Mouse (Mus musculus) MEL (cell line): ENCODE measurements at regions not wholly inside any gene's neighbourhood (a gene's known extent, or its start where the extent isn't known, plus 50 kb on each side); places are given as distances from the start of the nearest gene placed in this dataset.

ENCODE experiments used
- DNase-seq: peaks from one replicate; pipeline ENCODE4 v3.0.0; 2011; ENCODE audit warnings: low read depth, low spot score
- H3K27ac ChIP-seq: 2 replicates; pipeline ENCODE4 v1.5.1; 2012; ENCODE audit warnings: low read depth, mild to moderate bottlenecking, control low read depth, low read length, moderate library complexity; ENCODE audit not compliant: control insufficient read depth
- H3K27me3 ChIP-seq, 2 experiments: fragments of 150-350 bp in 1 of 2; sonication (generic) in 1 of 2; 2 replicates each; pipeline ENCODE4 v1.6.1; 2012; ENCODE audit warnings: low read length in 2 of 2, mild to moderate bottlenecking in 2 of 2, improper control_type of control experiment in 1 of 2, moderate library complexity in 1 of 2; ENCODE audit not compliant: insufficient read depth in 2 of 2, control insufficient read depth in 1 of 2
- H3K36me3 ChIP-seq, 2 experiments: 2 replicates each; pipeline ENCODE4 v1.6.1; 2012 to 2014; ENCODE audit warnings: low read length in 2 of 2, improper control_type of control experiment in 1 of 2, inconsistent platforms in 1 of 2, mild to moderate bottlenecking in 1 of 2; ENCODE audit not compliant: insufficient read depth in 2 of 2, control insufficient read depth in 1 of 2
- H3K4me1 ChIP-seq, 2 experiments: fragments of 150-350 bp in 1 of 2; sonication (generic) in 1 of 2; 2 replicates each; pipeline ENCODE4 v1.6.1; 2012; ENCODE audit warnings: low read length in 2 of 2, improper control_type of control experiment in 1 of 2, mild to moderate bottlenecking in 1 of 2; ENCODE audit not compliant: insufficient read depth in 2 of 2, control insufficient read depth in 1 of 2
- H3K4me3 ChIP-seq, 2 experiments: fragments of 150-350 bp in 1 of 2; sonication (generic) in 1 of 2; 2 replicates each; pipeline ENCODE4 v1.5.1; 2012; ENCODE audit warnings: low read depth in 2 of 2, low read length in 2 of 2, mild to moderate bottlenecking in 2 of 2, moderate library complexity in 2 of 2, control low read depth in 1 of 2, improper control_type of control experiment in 1 of 2; ENCODE audit not compliant: control insufficient read depth in 1 of 2, insufficient read depth in 1 of 2
- H3K79me2 ChIP-seq: 2 replicates; pipeline ENCODE4 v1.6.1; 2012; ENCODE audit warnings: mild to moderate bottlenecking, low read length, moderate library complexity; ENCODE audit not compliant: control insufficient read depth, poor library complexity, insufficient read depth
- H3K9ac ChIP-seq: 2 replicates; pipeline ENCODE4 v1.6.1; 2012; ENCODE audit warnings: low read depth, mild to moderate bottlenecking, control low read depth, low read length, moderate library complexity; ENCODE audit not compliant: control insufficient read depth, poor library complexity, severe bottlenecking
- H3K9me3 ChIP-seq: fragments of 150-350 bp; sonication (generic); replicated peaks from 2 replicates; pipeline ENCODE4 v1.6.1; 2012; ENCODE audit warnings: mild to moderate bottlenecking, low read length, improper control_type of control experiment, moderate library complexity; ENCODE audit not compliant: insufficient read depth
- ELF1 ChIP-seq: IDR thresholded peaks from 2 replicates; pipeline ENCODE4 v1.6.1; 2014; ENCODE audit warnings: low read depth, mild to moderate bottlenecking, inconsistent platforms, low read length, improper control_type of control experiment, moderate library complexity
- NELFE ChIP-seq: IDR thresholded peaks from 2 replicates; pipeline ENCODE4 v1.6.1; 2011; ENCODE audit warnings: low read depth, low read length, improper control_type of control experiment
- POLR2AphosphoS2 ChIP-seq: IDR thresholded peaks from 2 replicates; pipeline ENCODE4 v1.6.1; 2011; ENCODE audit warnings: low read length, improper control_type of control experiment
- POLR2AphosphoS5 ChIP-seq: IDR thresholded peaks from 2 replicates; pipeline ENCODE4 v1.6.1; 2012; ENCODE audit warnings: low read depth, borderline replicate concordance, mild to moderate bottlenecking, inconsistent platforms, low read length, moderate library complexity, mixed read lengths
- RAD21 ChIP-seq: IDR thresholded peaks from 2 replicates; pipeline ENCODE4 v1.6.1; 2011; ENCODE audit warnings: mild to moderate bottlenecking, low read depth, low read length, improper control_type of control experiment
- RCOR1 ChIP-seq: IDR thresholded peaks from 2 replicates; pipeline ENCODE4 v1.6.1; 2012; ENCODE audit warnings: low read depth, mild to moderate bottlenecking, inconsistent platforms, low read length, improper control_type of control experiment
- TBP ChIP-seq: IDR thresholded peaks from 2 replicates; pipeline ENCODE4 v1.8.0; 2011; ENCODE audit warnings: low read depth, low read length, improper control_type of control experiment
- USF1 ChIP-seq: IDR thresholded peaks from 2 replicates; pipeline ENCODE4 v1.6.1; 2014; ENCODE audit warnings: low read depth, mild to moderate bottlenecking, inconsistent platforms, low read length, improper control_type of control experiment, moderate library complexity
- ZKSCAN1 ChIP-seq: IDR thresholded peaks from 2 replicates; pipeline ENCODE4 v1.6.1; 2012; ENCODE audit warnings: low read depth, mild to moderate bottlenecking, inconsistent platforms, low read length, improper control_type of control experiment, moderate library complexity

DNA sequence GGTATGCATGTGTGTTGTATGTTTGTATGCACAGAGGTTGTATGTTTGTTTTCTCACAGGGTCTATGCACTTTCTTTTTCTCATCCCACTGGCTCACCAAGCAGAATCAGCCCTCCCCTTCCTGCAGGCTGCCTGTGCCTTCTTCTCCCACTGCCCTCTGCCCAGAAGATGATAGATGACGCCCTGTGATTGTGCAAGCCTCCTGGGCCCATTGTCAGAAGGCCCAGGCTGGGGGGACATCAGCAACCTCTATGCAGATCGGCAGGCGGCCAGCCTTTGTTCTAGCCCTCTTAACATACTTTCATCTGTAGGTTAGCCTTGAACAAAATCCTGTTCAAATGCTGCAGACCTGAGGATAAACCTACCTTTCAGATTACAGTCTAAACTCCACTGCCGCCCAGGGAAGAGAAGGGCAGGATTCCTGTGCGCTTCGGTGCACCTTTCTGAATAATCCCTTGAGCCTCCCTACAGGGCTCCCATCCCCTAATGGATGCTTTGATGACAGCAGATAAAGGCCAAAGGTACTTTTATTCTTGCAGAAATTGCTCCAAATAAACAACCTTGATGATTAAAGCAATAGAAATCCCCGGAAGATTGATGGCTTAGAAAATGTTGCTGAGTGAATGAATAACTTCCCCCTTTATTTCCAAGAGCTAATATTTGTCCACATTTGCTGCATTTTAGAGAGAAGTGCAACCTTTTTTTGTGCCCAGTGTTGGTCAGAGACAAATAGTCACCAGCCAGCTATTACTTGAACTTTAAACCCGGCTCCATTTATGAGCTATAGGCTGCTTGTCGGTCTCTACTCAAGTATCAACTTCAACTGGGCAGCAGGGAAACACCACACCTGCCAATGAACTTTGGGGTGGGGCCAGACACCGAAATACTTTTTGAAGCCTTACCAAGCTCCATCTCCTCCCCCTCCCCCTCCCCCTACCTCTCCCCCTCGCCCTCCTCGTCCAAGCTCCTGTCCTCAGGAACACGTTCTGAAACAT lies 279.4 kb downstream of the Fam49a start:
- no peaks in the 10 kb centered on the region for H3K79me2 ChIP-seq
- no peaks in the 10 kb centered on the region for H3K4me1 ChIP-seq
- no peak overlapping the region for H3K27ac ChIP-seq
- TF ChIP-seq ELF1 (no peak), POLR2AphosphoS2 (no peak), RCOR1 (no peak), USF1 (no peak), TBP (no peak), RAD21 (no peak), NELFE (no peak)
- TF ChIP-seq, all 39 proteins: peak for 0
- Histone ChIP-seq H3K4me3 (no peak overlapping the region), H3K36me3 (no peaks in the 10 kb centered on the region), H3K9ac (no peak overlapping the region), H3K27me3 (no peaks in the 10 kb centered on the region), H3K9me3 (no peaks in the 10 kb centered on the region)
- DNase-seq, result no peak

DNA sequence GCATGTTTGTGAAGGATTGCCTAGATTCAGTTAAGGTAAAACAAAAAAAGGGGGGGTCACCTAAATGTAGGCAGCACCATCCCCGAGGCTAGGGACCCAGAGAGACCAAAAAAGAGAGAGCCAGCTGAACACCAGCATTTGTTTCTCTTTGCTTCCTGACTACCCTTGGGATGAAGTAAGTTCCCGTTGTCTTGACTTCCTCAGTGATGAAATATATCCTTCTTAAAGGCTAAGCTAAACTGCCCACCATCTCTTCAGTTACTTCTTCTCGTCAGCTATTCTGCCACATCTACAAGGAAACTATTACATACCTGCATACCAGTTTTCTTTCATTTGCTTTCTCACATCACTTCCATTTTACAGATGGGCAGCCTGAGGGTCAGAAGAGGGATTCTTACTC lies 277.4 kb downstream of the Fam49a start:
- TF ChIP-seq ZKSCAN1 (no peak), USF1 (no peak)
- TF ChIP-seq, all 39 proteins: peak for 0
- no peak for DNase-seq
- no peak overlapping the region for H3K9ac ChIP-seq
- H3K4me3 ChIP-seq, result no peak overlapping the region
- no peaks in the 10 kb centered on the region for H3K9me3 ChIP-seq
- no peaks in the 10 kb centered on the region for H3K36me3 ChIP-seq
- H3K27ac ChIP-seq, result no peak overlapping the region
- H3K4me1 ChIP-seq, result 0 out of 4 replicates have a peak, but pooled peaks cover 0 to 2% of the 10 kb centered on the region in 2 experiments
- H3K79me2 ChIP-seq, result no peaks in the 10 kb centered on the region
- no peaks in the 10 kb centered on the region for H3K27me3 ChIP-seq

GRCm38 (mm10) chr12:12534779-12535178 lies 272.8 kb downstream of the Fam49a start:
- DNase-seq, result no peak
- H3K4me1 ChIP-seq, result 0 out of 4 replicates have a peak, but pooled peaks cover 0 to 2% of the 10 kb centered on the region in 2 experiments
- H3K36me3 ChIP-seq, result no peaks in the 10 kb centered on the region
- H3K4me3 ChIP-seq, result no peak overlapping the region
- no peaks in the 10 kb centered on the region; a peak in 1 of 4 replicates for H3K27me3 ChIP-seq
- TF ChIP-seq POLR2AphosphoS5, result no peak
- H3K9ac ChIP-seq, result no peak overlapping the region
- H3K27ac ChIP-seq, result no peak overlapping the region
- H3K9me3 ChIP-seq, result no peaks in the 10 kb centered on the region
- H3K79me2 ChIP-seq, result no peaks in the 10 kb centered on the region
